Mouse (Mus musculus): Measurements from ENCODE around the gene Elmo1. TPM values are rescaled to one million over a fixed set of nuclear protein-coding genes. Genes with fewer than 3 reads are reported as not detected.
A peak's percentile ranks its signal among the peaks of the same experiment; 100 is the strongest.

Gene Elmo1
- total and polyA plus RNA-seq, 3 experiments, result 5.2 to 7.6 TPM; not detected in 1

DNA sequence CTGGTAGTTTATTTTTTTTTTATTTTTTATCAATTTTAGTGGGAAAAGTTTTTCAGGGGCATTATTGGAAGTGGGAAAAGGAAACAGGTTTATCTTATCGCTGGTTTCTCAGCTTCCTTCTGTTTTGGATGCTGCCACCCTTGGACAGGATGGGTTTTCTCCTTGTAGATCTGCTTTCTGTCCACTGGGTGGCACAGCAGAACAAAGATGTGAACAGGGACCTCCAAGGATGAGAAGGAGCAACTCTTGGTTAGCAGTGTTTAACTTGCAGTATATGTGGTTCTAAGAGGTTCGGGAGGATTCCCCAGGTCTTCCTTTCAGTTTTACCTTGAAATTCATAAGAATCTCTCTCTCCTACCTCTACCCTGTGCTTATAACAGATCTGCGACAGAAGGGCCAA, 209.0 kb downstream of the Elmo1 start:
- H3K79me2 ChIP-seq (ENCODE audit: control insufficient read depth, insufficient read depth, low read length, poor library complexity), result no peaks in the 10 kb centered on the region
- peaks cover 0 to 6% of the 10 kb centered on the region in 2 experiments; a peak in 2 of 4 replicates for H3K36me3 ChIP-seq (ENCODE audit: control insufficient read depth in 1 of 2, insufficient read depth in 2 of 2, low read length in 2 of 2)
- H3K4me3 ChIP-seq (ENCODE audit: control insufficient read depth in 1 of 2, insufficient read depth in 1 of 2, low read depth in 2 of 2, low read length in 2 of 2), result no peak overlapping the region
- no peak overlapping the region for H3K27ac ChIP-seq (ENCODE audit: control insufficient read depth, low read depth, low read length)
- no peaks in the 10 kb centered on the region for H3K9me3 ChIP-seq (replicated peaks; ENCODE audit: insufficient read depth, low read length)
- no peaks in the 10 kb centered on the region for H3K27me3 ChIP-seq (ENCODE audit: control insufficient read depth in 1 of 2, insufficient read depth in 2 of 2, low read length in 2 of 2)
- peaks cover 0 to 11% of the 10 kb centered on the region in 2 experiments; a peak in 3 of 4 replicates for H3K4me1 ChIP-seq (ENCODE audit: control insufficient read depth in 1 of 2, insufficient read depth in 2 of 2, low read length in 2 of 2)
- H3K9ac ChIP-seq (ENCODE audit: control insufficient read depth, low read depth, low read length, poor library complexity, severe bottlenecking), result no peak overlapping the region
- TF ChIP-seq RAD21 (IDR thresholded peaks at IDR 0.05; ENCODE audit: low read depth, low read length), result peak; percentile 49
- TF ChIP-seq MEF2A (IDR thresholded peaks at IDR 0.05; ENCODE audit: extremely low read depth, insufficient replicate concordance, low read depth, low read length, poor library complexity, severe bottlenecking), result no peak
- no peak for TF ChIP-seq KAT2A (conservative IDR thresholded peaks at IDR 0.05; ENCODE audit: low read depth, low read length)
- peak; percentile 54 for TF ChIP-seq SMC3 (IDR thresholded peaks at IDR 0.05; ENCODE audit: low read depth, low read length)
- peak; percentile 33 to 68 (median 34); a peak in 4 of 6 replicates for TF ChIP-seq CTCF (IDR thresholded peaks at IDR 0.05 in 2 of 3, conservative IDR thresholded peaks at IDR 0.05 in 1 of 3; ENCODE audit: control insufficient read depth in 1 of 3, insufficient read depth in 1 of 3, low read depth in 2 of 3, low read length in 3 of 3, poor library complexity in 1 of 3, severe bottlenecking in 1 of 3)
- peak; percentile 51 for DNase-seq (ENCODE audit: low read depth, low spot score)

- no peaks in the 10 kb centered on the region for H3K79me2 ChIP-seq (ENCODE audit: control insufficient read depth, insufficient read depth, low read length, poor library complexity)
- no peak for TF ChIP-seq HCFC1 (IDR thresholded peaks at IDR 0.05; ENCODE audit: low read depth, low read length)
- no peak for TF ChIP-seq UBTF (IDR thresholded peaks at IDR 0.05; ENCODE audit: borderline replicate concordance, insufficient read depth, low read depth, low read length)
- no peak for TF ChIP-seq USF1 (IDR thresholded peaks at IDR 0.05; ENCODE audit: low read depth, low read length)
- no peak for TF ChIP-seq MYB (IDR thresholded peaks at IDR 0.05; ENCODE audit: low read depth, low read length)
- TF ChIP-seq GATA1 (IDR thresholded peaks at IDR 0.05; ENCODE audit: low read depth, low read length), result no peak
- no peak for TF ChIP-seq GABPA (IDR thresholded peaks at IDR 0.05; ENCODE audit: low read depth, low read length)
- TF ChIP-seq KAT2A (conservative IDR thresholded peaks at IDR 0.05; ENCODE audit: low read depth, low read length), result no peak
- no peak for TF ChIP-seq NRF1 (IDR thresholded peaks at IDR 0.05; ENCODE audit: insufficient read depth, low read depth, low read length, poor library complexity, severe bottlenecking)
- no peak for TF ChIP-seq CHD1 (IDR thresholded peaks at IDR 0.05; ENCODE audit: low read depth, low read length)
- no peak for TF ChIP-seq MEF2A (IDR thresholded peaks at IDR 0.05; ENCODE audit: extremely low read depth, insufficient replicate concordance, low read depth, low read length, poor library complexity, severe bottlenecking)
- no peak for TF ChIP-seq TCF12 (IDR thresholded peaks at IDR 0.05; ENCODE audit: low read depth, low read length)
- no peak for TF ChIP-seq POLR2AphosphoS5 (IDR thresholded peaks at IDR 0.05; ENCODE audit: borderline replicate concordance, low read depth, low read length)
- H3K9ac ChIP-seq (ENCODE audit: control insufficient read depth, low read depth, low read length, poor library complexity, severe bottlenecking), result no peak overlapping the region
- H3K4me3 ChIP-seq (ENCODE audit: control insufficient read depth in 1 of 2, insufficient read depth in 1 of 2, low read depth in 2 of 2, low read length in 2 of 2), result no peak overlapping the region
- no peaks in the 10 kb centered on the region for H3K27me3 ChIP-seq (ENCODE audit: control insufficient read depth in 1 of 2, insufficient read depth in 2 of 2, low read length in 2 of 2)
- H3K4me1 ChIP-seq (ENCODE audit: control insufficient read depth in 1 of 2, insufficient read depth in 2 of 2, low read length in 2 of 2), result peaks cover 0 to 7% of the 10 kb centered on the region in 2 experiments; a peak in 3 of 4 replicates
- no peak overlapping the region for H3K27ac ChIP-seq (ENCODE audit: control insufficient read depth, low read depth, low read length)
- peaks cover 0 to 4% of the 10 kb centered on the region in 2 experiments; a peak in 2 of 4 replicates for H3K36me3 ChIP-seq (ENCODE audit: control insufficient read depth in 1 of 2, insufficient read depth in 2 of 2, low read length in 2 of 2)
- DNase-seq (ENCODE audit: low read depth, low spot score), result no peak
- H3K9me3 ChIP-seq (replicated peaks; ENCODE audit: insufficient read depth, low read length), result no peaks in the 10 kb centered on the region
These were observed 209.7 kb downstream of the Elmo1 start for GRCm38 (mm10) chr13:20300052-20300564.
